Comparison of ENCODE assay signal across 8 mouse cellular contexts in genomic region chr13:51617861-51618260, GRCm38 (mm10). TPM values are rescaled to one million over a fixed set of nuclear protein-coding genes. Genes with fewer than 3 reads are reported as not detected.
DNase-seq lines count a peak whose midpoint lies in the region; ATAC-seq lines count a peak whose summit lies in the region.

No protein-coding gene starts in this region.

- WGBS in forebrain, embryonic 14.5 days = 15% methylated on average over 6 of the region's 6 CpGs
- 16% methylated on average over 6 of the region's 6 CpGs for WGBS in hindbrain, embryonic 16.5 days
- 20% methylated on average over 6 of the region's 6 CpGs for WGBS in limb, embryonic 10.5 days

- no peaks in the 10 kb centered on the region for H3K9me3 ChIP-seq in forebrain, embryonic 14.5 days (replicated peaks; ENCODE audit: control insufficient read depth, low read length)
- no peaks in the 10 kb centered on the region for H3K9me3 ChIP-seq in hindbrain, embryonic 16.5 days (ENCODE audit: control insufficient read depth, low read length)
- no peaks in the 10 kb centered on the region for H3K9me3 ChIP-seq in limb, embryonic 10.5 days (replicated peaks)

- peak; percentile 38 for DNase-seq in ovary, postnatal 14 days (ENCODE audit: low spot score)
- no peak for DNase-seq in ovary, adult 18-20 months (ENCODE audit: low spot score)
- DNase-seq in c-Kit-positive CD71-positive TER-119-negative erythroid progenitor cells, embryonic 14.5 days (ENCODE audit: low read depth) = peak; percentile 54
- DNase-seq in forebrain, embryonic 14.5 days (ENCODE audit: low spot score) = peak; percentile 86
- DNase-seq in limb, embryonic 10.5 days (ENCODE audit: low spot score) = peak; percentile 85
- peak; percentile 18 to 40 for DNase-seq in natural killer cell, adult 2 months (ENCODE audit: low spot score in 2 of 2)
- peak; percentile 9 to 40 for DNase-seq in thymus, postnatal 36 days

- H3K4me3 ChIP-seq in forebrain, embryonic 14.5 days (ENCODE audit: low read depth, low read length) = no peak overlapping the region
- H3K4me3 ChIP-seq in hindbrain, embryonic 16.5 days (ENCODE audit: low read length) = no peak overlapping the region
- no peak overlapping the region for H3K4me3 ChIP-seq in limb, embryonic 10.5 days

- H3K4me1 ChIP-seq in forebrain, embryonic 14.5 days (ENCODE audit: control insufficient read depth, insufficient read depth, low read length) = peaks cover 6% of the 10 kb centered on the region; the same call in 1 of the 2 replicates
- peaks cover 3% of the 10 kb centered on the region; the same call in 1 of the 2 replicates for H3K4me1 ChIP-seq in hindbrain, embryonic 16.5 days (ENCODE audit: control insufficient read depth, insufficient read depth, low read depth, low read length)
- peaks cover 23% of the 10 kb centered on the region for H3K4me1 ChIP-seq in limb, embryonic 10.5 days

- H3K27me3 ChIP-seq in forebrain, embryonic 14.5 days (replicated peaks; ENCODE audit: control insufficient read depth, insufficient read depth, low read length) = no peaks in the 10 kb centered on the region
- no peaks in the 10 kb centered on the region for H3K27me3 ChIP-seq in hindbrain, embryonic 16.5 days (replicated peaks; ENCODE audit: control insufficient read depth, insufficient read depth, low read length)
- H3K27me3 ChIP-seq in limb, embryonic 10.5 days (ENCODE audit: low read depth, poor library complexity, severe bottlenecking) = no peaks in the 10 kb centered on the region

- no peak overlapping the region for H3K4me2 ChIP-seq in forebrain, embryonic 14.5 days (ENCODE audit: low read length)
- peak overlapping the region; percentile 27; the same call in 1 of the 2 replicates for H3K4me2 ChIP-seq in hindbrain, embryonic 16.5 days (ENCODE audit: low read length)

- ATAC-seq in forebrain, embryonic 14.5 days = peak; percentile 65
- peak; percentile 73 for ATAC-seq in hindbrain, embryonic 16.5 days

- H3K27ac ChIP-seq in forebrain, embryonic 14.5 days (ENCODE audit: low read depth, low read length) = no peak overlapping the region
- H3K27ac ChIP-seq in hindbrain, embryonic 16.5 days (ENCODE audit: low read depth, low read length) = no peak overlapping the region
- no peak overlapping the region for H3K27ac ChIP-seq in limb, embryonic 10.5 days

- H3K9ac ChIP-seq in forebrain, embryonic 14.5 days (ENCODE audit: low read length) = no peak overlapping the region
- H3K9ac ChIP-seq in hindbrain, embryonic 16.5 days (ENCODE audit: low read depth, low read length) = no peak overlapping the region; the same call in 1 of the 2 replicates

- no peaks in the 10 kb centered on the region for H3K36me3 ChIP-seq in forebrain, embryonic 14.5 days (ENCODE audit: control insufficient read depth, insufficient read depth, low read length)
- no peaks in the 10 kb centered on the region for H3K36me3 ChIP-seq in hindbrain, embryonic 16.5 days (ENCODE audit: control insufficient read depth, insufficient read depth, low read length)
- H3K36me3 ChIP-seq in limb, embryonic 10.5 days = no peaks in the 10 kb centered on the region

RNA-seq across cellular contexts. Expression of gene Cks2, which starts 27.2 kb away (rescaled TPM):
- polyA plus RNA-seq in forebrain, embryonic 14.5 days (2014; fragmentation: Nextera tagmentation; extraction: Ambion mirVana) = 147 and 215 TPM in 2 replicates
- polyA plus RNA-seq in hindbrain, embryonic 16.5 days (2015; fragmentation: Nextera tagmentation; extraction: Ambion mirVana) = 49.7 and 50.1 TPM in 2 replicates
- polyA plus RNA-seq in limb, embryonic 10.5 days (2016; fragmentation: Nextera tagmentation; extraction: Ambion mirVana) = 393 and 424 TPM in 2 replicates

RNA-seq across cellular contexts. Expression of gene Secisbp2, which starts 33.6 kb away (rescaled TPM):
- polyA plus RNA-seq in forebrain, embryonic 14.5 days (2014; fragmentation: Nextera tagmentation; extraction: Ambion mirVana) = 28.5 and 29.5 TPM in 2 replicates
- 27.4 and 28.6 TPM in 2 replicates for polyA plus RNA-seq in hindbrain, embryonic 16.5 days (2015; fragmentation: Nextera tagmentation; extraction: Ambion mirVana)
- 25.4 and 27.8 TPM in 2 replicates for polyA plus RNA-seq in limb, embryonic 10.5 days (2016; fragmentation: Nextera tagmentation; extraction: Ambion mirVana)

RNA-seq across cellular contexts. Expression of gene Shc3, which starts 48.6 kb away (rescaled TPM):
- 4.3 and 5.4 TPM in 2 replicates for polyA plus RNA-seq in forebrain, embryonic 14.5 days (2014; fragmentation: Nextera tagmentation; extraction: Ambion mirVana)
- polyA plus RNA-seq in hindbrain, embryonic 16.5 days (2015; fragmentation: Nextera tagmentation; extraction: Ambion mirVana) = 4.4 and 6.9 TPM in 2 replicates
- polyA plus RNA-seq in limb, embryonic 10.5 days (2016; fragmentation: Nextera tagmentation; extraction: Ambion mirVana) = 0.11 and 0.14 TPM in 2 replicates
